Mouse (Mus musculus): Measurements from ENCODE around the gene Eral1. TPM values are rescaled to one million over a fixed set of nuclear protein-coding genes. Genes with fewer than 3 reads are reported as not detected.
"Not testable (repeated sequence)": the region's sequence is repeated elsewhere in the genome, so short reads cannot be mapped to it uniquely, and the experiment has no call there.

Eral1 gene
- polyA plus RNA-seq, 1 experiment from 2014 or later = 40.8 TPM

- peak overlapping the region; percentile 64 for H3K9ac ChIP-seq (ENCODE audit: low read depth, low read length)
- H3K4me1 ChIP-seq (replicated peaks; ENCODE audit: control insufficient read depth, insufficient read depth, low read length) = peaks cover 53% of the 10 kb centered on the region
- H3K9me3 ChIP-seq (ENCODE audit: control insufficient read depth, low read length) = no peaks in the 10 kb centered on the region
- H3K27me3 ChIP-seq (replicated peaks; ENCODE audit: control insufficient read depth, insufficient read depth, low read length) = no peaks in the 10 kb centered on the region
- H3K4me2 ChIP-seq = peak overlapping the region; percentile 47
- ATAC-seq (replicated peaks; ENCODE audit: low FRiP score) (no peak), DNase-seq (ENCODE audit: low spot score) (no peak)
- WGBS = 72% methylated on average over 2 of the region's 2 CpGs
- no peaks in the 10 kb centered on the region for H3K36me3 ChIP-seq (ENCODE audit: control insufficient read depth, insufficient read depth, low read length)
- peak overlapping the region; percentile 99 for H3K27ac ChIP-seq (ENCODE audit: low read depth, low read length)
- H3K4me3 ChIP-seq (ENCODE audit: low read depth, low read length) = no peak overlapping the region
These were observed 13.5 kb downstream of the Eral1 start for GRCm38 (mm10) chr11:78066641-78067040.

DNA sequence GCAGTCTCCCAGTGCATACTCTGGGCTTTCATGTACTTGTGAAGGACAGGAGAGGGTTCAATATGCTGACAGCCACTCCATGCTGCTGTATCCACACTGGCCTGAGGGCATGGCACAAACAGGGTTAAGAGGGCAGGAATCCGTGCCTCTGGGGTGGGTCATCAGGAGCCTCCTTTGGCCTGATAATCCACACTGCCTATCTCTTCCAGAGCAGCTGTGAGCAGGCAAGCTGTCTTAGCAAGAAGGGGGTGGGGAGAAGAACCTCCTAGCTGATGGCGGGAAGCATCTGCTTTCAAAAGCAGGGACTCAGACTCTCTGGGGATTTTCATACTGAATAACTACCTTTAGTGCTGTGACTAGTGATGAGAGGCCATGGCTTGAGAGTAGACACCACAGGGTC is 14.3 kb downstream of the Eral1 start:
- H3K9me3 ChIP-seq (ENCODE audit: control insufficient read depth, low read length) = no peaks in the 10 kb centered on the region
- H3K36me3 ChIP-seq (ENCODE audit: control insufficient read depth, insufficient read depth, low read length) = no peaks in the 10 kb centered on the region
- H3K4me3 ChIP-seq (ENCODE audit: low read depth, low read length) = peak overlapping the region; percentile 6; the same call in 1 of the 2 replicates
- no peaks in the 10 kb centered on the region for H3K27me3 ChIP-seq (replicated peaks; ENCODE audit: control insufficient read depth, insufficient read depth, low read length)
- ATAC-seq (replicated peaks; ENCODE audit: low FRiP score) = peak; percentile 80
- DNase-seq (ENCODE audit: low spot score) = no peak
- peaks cover 49% of the 10 kb centered on the region for H3K4me1 ChIP-seq (replicated peaks; ENCODE audit: control insufficient read depth, insufficient read depth, low read length)
- peak overlapping the region; percentile 99 for H3K27ac ChIP-seq (ENCODE audit: low read depth, low read length)
- H3K4me2 ChIP-seq = peak overlapping the region; percentile 47
- 19% methylated on average over 2 of the region's 2 CpGs for WGBS
- H3K9ac ChIP-seq (ENCODE audit: low read depth, low read length) = peak overlapping the region; percentile 64

- no peak overlapping the region for H3K4me3 ChIP-seq (ENCODE audit: low read depth, low read length)
- no peaks in the 10 kb centered on the region for H3K27me3 ChIP-seq (replicated peaks; ENCODE audit: control insufficient read depth, insufficient read depth, low read length)
- H3K36me3 ChIP-seq (ENCODE audit: control insufficient read depth, insufficient read depth, low read length) = peaks cover 5% of the 10 kb centered on the region
- 70% methylated on average over 1 of the region's 1 CpGs for WGBS
- H3K4me1 ChIP-seq (replicated peaks; ENCODE audit: control insufficient read depth, insufficient read depth, low read length) = peaks cover 36% of the 10 kb centered on the region
- H3K9ac ChIP-seq (ENCODE audit: low read depth, low read length) = no peak overlapping the region
- ATAC-seq (replicated peaks; ENCODE audit: low FRiP score) (no peak), DNase-seq (ENCODE audit: low spot score) (no peak)
- H3K4me2 ChIP-seq = no peak overlapping the region
- H3K27ac ChIP-seq (ENCODE audit: low read depth, low read length) = peak overlapping the region; percentile 57
- no peaks in the 10 kb centered on the region for H3K9me3 ChIP-seq (ENCODE audit: control insufficient read depth, low read length)
These were observed 17.6 kb downstream of the Eral1 start for GRCm38 (mm10) chr11:78062563-78062962.

GRCm38 (mm10) chr11:78059833-78060757 is 20.1 kb downstream of the Eral1 start:
- H3K4me3 ChIP-seq (ENCODE audit: low read depth, low read length) = no peak overlapping the region; the same call in 1 of the 2 replicates
- 0 out of 2 replicates have a peak overlapping the region, but pooled peaks have one; percentile 45 for H3K27ac ChIP-seq (ENCODE audit: low read depth, low read length)
- peak overlapping the region; percentile 25 for H3K4me2 ChIP-seq
- H3K9me3 ChIP-seq (ENCODE audit: control insufficient read depth, low read length) = no peaks in the 10 kb centered on the region
- 53% methylated on average over 9 of the region's 9 CpGs for WGBS
- H3K9ac ChIP-seq (ENCODE audit: low read depth, low read length) = 0 out of 2 replicates have a peak overlapping the region, but pooled peaks have one; percentile 18
- no peak for DNase-seq (ENCODE audit: low spot score)
- peak; percentile 86 for ATAC-seq (replicated peaks; ENCODE audit: low FRiP score)
- peaks cover 15% of the 10 kb centered on the region for H3K4me1 ChIP-seq (replicated peaks; ENCODE audit: control insufficient read depth, insufficient read depth, low read length)
- no peaks in the 10 kb centered on the region for H3K27me3 ChIP-seq (replicated peaks; ENCODE audit: control insufficient read depth, insufficient read depth, low read length)
- H3K36me3 ChIP-seq (ENCODE audit: control insufficient read depth, insufficient read depth, low read length) = peaks cover 5% of the 10 kb centered on the region

GRCm38 (mm10) chr11:78056946-78057345 is 23.2 kb downstream of the Eral1 start:
- Histone ChIP-seq H3K4me3 (ENCODE audit: low read depth, low read length) (no peak overlapping the region), H3K27me3 (replicated peaks; ENCODE audit: control insufficient read depth, insufficient read depth, low read length) (no peaks in the 10 kb centered on the region), H3K36me3 (ENCODE audit: control insufficient read depth, insufficient read depth, low read length) (peaks cover 5% of the 10 kb centered on the region), H3K4me1 (replicated peaks; ENCODE audit: control insufficient read depth, insufficient read depth, low read length) (peaks cover 15% of the 10 kb centered on the region), H3K9ac (ENCODE audit: low read depth, low read length) (no peak overlapping the region), H3K4me2 (no peak overlapping the region), H3K9me3 (ENCODE audit: control insufficient read depth, low read length) (no peaks in the 10 kb centered on the region), H3K27ac (ENCODE audit: low read depth, low read length) (no peak overlapping the region)
- 86% methylated on average over 8 of the region's 8 CpGs for WGBS
- no peak for DNase-seq (ENCODE audit: low spot score)
- ATAC-seq (replicated peaks; ENCODE audit: low FRiP score) = no peak

- WGBS = 70% methylated on average over 8 of the region's 8 CpGs
These were observed 27.1 kb downstream of the Eral1 start for GRCm38 (mm10) chr11:78053078-78053477.

DNA sequence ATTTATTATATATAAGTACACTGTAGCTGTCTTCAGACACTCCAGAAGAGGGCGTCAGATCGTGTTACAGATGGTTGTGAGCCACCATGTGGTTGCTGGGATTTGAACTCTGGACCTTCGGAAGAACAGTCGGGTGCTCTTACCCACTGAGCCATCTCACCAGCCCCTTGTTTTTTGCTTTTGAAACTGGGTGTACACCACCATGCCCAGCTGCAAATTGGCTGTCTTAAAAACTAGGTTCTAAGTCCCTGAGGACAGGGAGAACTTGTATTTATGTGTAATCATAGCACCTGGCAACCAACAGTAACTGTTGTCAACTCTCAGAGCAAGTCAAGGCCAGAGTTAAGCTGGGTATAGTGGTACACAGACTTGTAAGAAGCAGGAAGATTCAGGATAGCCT is 31.5 kb downstream of the Eral1 start:
- WGBS = 96% methylated on average over 4 of the region's 4 CpGs

More at GRCm38 (mm10) chr11:78053078-78053477, 27.1 kb downstream of the Eral1 start:
- peaks cover 6% of the 10 kb centered on the region for H3K4me1 ChIP-seq (replicated peaks; ENCODE audit: control insufficient read depth, insufficient read depth, low read length)
- peak; percentile 75 for ATAC-seq (replicated peaks; ENCODE audit: low FRiP score)
- no peaks in the 10 kb centered on the region for H3K9me3 ChIP-seq (ENCODE audit: control insufficient read depth, low read length)
- no peak overlapping the region for H3K4me3 ChIP-seq (ENCODE audit: low read depth, low read length)
- no peaks in the 10 kb centered on the region for H3K27me3 ChIP-seq (replicated peaks; ENCODE audit: control insufficient read depth, insufficient read depth, low read length)
- DNase-seq (ENCODE audit: low spot score) = no peak
- no peak overlapping the region for H3K27ac ChIP-seq (ENCODE audit: low read depth, low read length)
- peaks cover 2% of the 10 kb centered on the region for H3K36me3 ChIP-seq (ENCODE audit: control insufficient read depth, insufficient read depth, low read length)
- H3K4me2 ChIP-seq = 0 out of 2 replicates have a peak overlapping the region, but pooled peaks have one; percentile 4
- H3K9ac ChIP-seq (ENCODE audit: low read depth, low read length) = no peak overlapping the region; the same call in 1 of the 2 replicates

DNA sequence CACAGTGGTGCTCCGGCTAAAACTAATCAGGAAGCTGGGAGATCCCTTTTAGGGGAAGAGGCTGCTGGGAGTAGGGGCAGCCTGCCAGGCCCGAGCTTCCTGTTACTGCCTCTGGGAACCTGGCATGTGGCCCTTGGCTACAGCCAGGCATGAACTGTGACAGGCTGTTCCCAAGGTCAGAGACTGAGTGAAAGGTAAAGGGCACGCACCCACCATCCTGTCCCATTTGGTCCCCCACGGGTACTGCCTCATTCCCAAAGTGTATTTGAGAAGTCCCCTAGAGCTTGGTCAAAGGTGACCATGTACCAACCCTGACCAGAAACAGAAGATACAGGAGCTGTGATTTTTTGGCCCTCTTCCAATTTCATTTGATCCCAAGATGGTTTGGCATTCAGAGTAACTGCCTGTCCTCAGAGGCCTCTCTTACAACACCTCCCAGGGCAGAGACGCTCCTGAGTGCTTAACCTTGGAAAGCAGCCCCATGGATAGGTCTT is 35.4 kb downstream of the Eral1 start:
- ATAC-seq (replicated peaks; ENCODE audit: low FRiP score) (no peak), DNase-seq (ENCODE audit: low spot score) (no peak)
- H3K27ac ChIP-seq (ENCODE audit: low read depth, low read length) = no peak overlapping the region
- no peaks in the 10 kb centered on the region for H3K4me1 ChIP-seq (replicated peaks; ENCODE audit: control insufficient read depth, insufficient read depth, low read length)
- H3K9ac ChIP-seq (ENCODE audit: low read depth, low read length) = no peak overlapping the region
- 84% methylated on average over 5 of the region's 5 CpGs for WGBS
- no peak overlapping the region for H3K4me3 ChIP-seq (ENCODE audit: low read depth, low read length)
- no peaks in the 10 kb centered on the region for H3K9me3 ChIP-seq (ENCODE audit: control insufficient read depth, low read length)
- H3K4me2 ChIP-seq = no peak overlapping the region
- peaks cover 5% of the 10 kb centered on the region; the same call in 1 of the 2 replicates for H3K36me3 ChIP-seq (ENCODE audit: control insufficient read depth, insufficient read depth, low read length)
- H3K27me3 ChIP-seq (replicated peaks; ENCODE audit: control insufficient read depth, insufficient read depth, low read length) = no peaks in the 10 kb centered on the region

More for the DNA sequence above, 31.5 kb downstream of the Eral1 start:
- H3K27ac ChIP-seq (ENCODE audit: low read depth, low read length); H3K4me2 ChIP-seq; H3K4me1 ChIP-seq (replicated peaks; ENCODE audit: control insufficient read depth, insufficient read depth, low read length); H3K9me3 ChIP-seq (ENCODE audit: control insufficient read depth, low read length); DNase-seq (ENCODE audit: low spot score); H3K36me3 ChIP-seq (ENCODE audit: control insufficient read depth, insufficient read depth, low read length); H3K4me3 ChIP-seq (ENCODE audit: low read depth, low read length); H3K9ac ChIP-seq (ENCODE audit: low read depth, low read length); ATAC-seq (replicated peaks; ENCODE audit: low FRiP score); H3K27me3 ChIP-seq (replicated peaks; ENCODE audit: control insufficient read depth, insufficient read depth, low read length): not testable (repeated sequence)

Measured in liver, embryonic 11.5 days (tissue).